Mouse (Mus musculus) induced T-regulatory cell, adult 2 months (primary cell): ENCODE data around the gene Serpinb6d.

Experiments used
- DNase-seq: peaks from one replicate; pipeline ENCODE4 v3.0.0-alpha.2; 2012; ENCODE audit warnings: low read depth

The Serpinb6d gene

DNA sequence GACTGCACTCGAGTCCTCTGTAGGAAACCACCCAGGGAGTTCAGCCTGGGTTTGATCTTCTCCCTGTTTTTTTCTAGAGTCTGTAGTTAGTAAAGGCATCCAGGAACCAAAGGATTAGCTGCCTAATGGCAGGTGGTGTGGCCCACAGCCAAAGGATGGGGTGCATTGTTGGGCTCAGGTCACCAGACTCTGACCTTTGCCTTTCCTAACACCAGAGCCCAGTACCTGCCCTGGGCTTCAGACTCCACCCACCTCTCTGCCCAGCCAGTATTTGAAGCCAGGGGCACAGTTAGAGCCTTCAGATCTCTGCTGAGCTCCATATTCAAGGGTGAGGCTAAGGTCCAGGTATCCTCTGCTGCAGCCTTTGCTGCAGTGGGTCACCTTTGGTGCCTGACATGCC lies at the start of gene Serpinb6d:
TSS of gene Serpinb6d (plus strand) at position 301 of the 400 bp plus-strand sequence.
- no peak for DNase-seq

DNA sequence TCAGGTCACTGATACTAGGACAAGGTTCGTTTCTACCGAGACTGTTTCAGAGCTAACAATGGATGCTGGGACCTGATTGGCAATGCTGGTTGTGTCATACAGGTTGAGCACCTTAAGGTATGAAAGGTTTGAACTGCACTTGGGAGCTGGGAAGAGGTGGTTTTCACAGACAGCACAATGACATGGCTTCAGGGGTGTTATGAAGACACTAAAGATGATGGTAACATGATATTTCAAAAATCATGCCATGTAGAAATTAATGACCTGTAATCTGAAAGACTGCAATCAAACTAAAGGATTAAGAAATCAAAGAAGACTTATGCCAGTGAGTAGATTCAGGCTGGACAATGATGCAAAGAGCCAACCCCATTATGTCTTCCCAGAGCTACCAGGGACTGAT lies 38.3 kb upstream of the Serpinb6d start:
- DNase-seq, result no peak

GRCm38 (mm10) chr13:33642540-33642939 lies 18.7 kb upstream of the Serpinb6d start:
- no peak for DNase-seq

- DNase-seq, result no peak
These were observed 1.3 kb downstream of the Serpinb6d start for GRCm38 (mm10) chr13:33662550-33662949.

DNA sequence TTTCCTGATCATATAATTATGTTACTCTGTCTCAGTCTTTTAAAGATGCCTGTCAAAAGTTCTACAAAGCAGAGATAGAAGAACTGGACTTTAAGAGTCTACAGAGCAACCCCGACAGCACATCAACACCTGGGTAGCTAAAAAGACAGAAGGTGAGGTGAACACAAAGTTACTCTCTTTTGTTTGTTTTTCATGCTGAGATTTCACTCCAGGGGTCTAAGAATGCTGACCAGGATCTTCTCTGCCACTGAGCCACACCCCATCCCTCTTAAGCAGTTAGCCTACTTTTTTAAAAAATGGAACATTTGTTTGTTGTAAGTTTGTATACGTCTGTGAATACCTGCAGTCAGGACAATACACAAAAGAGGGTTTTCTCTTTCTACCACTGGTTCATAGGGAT lies 59.1 kb downstream of the Serpinb6d start:
- DNase-seq, result no peak
